Mouse (Mus musculus) frontal cortex, postnatal 10 days (tissue): Measurements from ENCODE around the gene E2f7.
"Not testable (repeated sequence)": the region's sequence is repeated elsewhere in the genome, so short reads cannot be mapped to it uniquely, and the experiment has no call there.

Source experiments
- DNase-seq, 2 experiments: peaks; one replicate each; pipeline ENCODE4 v3.0.0; 2022; ENCODE audit warnings: low spot score in 2 of 2, mixed read lengths in 1 of 2

The E2f7 gene

DNA sequence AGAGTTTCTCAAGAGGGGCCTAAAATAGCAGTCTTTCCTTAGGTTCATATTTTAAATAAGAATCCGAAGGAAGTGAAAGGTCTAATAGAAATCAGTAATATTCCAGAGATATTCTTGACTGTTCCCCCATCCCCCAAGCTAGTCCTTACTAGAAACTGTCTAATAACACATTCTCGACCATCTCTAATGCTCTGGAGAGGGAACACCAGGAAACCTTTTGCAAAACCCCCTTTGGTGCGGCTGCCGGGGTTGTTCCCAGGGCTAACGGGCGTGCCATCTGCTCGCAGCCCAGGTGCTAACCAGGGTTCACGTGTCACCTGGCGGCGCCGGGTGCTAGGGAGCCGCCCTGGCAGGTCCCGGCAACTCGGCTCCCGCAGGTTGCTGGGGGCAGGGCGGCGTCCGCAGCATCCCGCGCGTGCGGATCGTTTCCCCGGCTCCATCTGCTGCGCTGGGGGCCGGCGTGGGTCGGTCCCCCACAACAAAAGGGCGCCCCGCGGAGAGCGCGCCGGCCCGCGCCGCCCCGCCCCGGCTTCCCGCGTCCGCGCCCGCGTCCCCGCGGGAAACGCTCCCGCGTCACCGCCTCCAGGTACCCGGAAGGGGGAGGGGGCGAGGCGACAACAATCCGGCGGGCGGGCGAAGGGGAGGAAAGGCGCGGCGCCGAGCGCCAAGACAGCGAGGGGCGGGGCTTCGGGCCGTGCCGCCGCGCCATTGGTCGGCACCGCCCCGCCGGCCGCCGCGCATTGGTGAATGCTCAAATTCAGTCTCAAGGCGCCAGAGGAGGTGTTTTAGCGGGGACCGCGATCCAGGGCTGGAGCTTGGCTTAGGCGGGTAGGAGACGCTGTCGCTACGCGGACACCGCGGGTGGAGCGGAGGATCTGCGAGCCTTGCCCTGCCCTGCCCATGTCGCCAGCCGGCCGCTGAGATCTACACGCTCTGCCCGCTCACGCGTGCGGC, at the start of gene E2f7:
Gene E2f7 (plus strand): TSS at position 754 of the 954 bp plus-strand sequence.
- DNase-seq, result peak; percentile 82 to 91

GRCm38 (mm10) chr10:110701276-110701675, 44.0 kb upstream of the E2f7 start:
- no peak for DNase-seq

DNA sequence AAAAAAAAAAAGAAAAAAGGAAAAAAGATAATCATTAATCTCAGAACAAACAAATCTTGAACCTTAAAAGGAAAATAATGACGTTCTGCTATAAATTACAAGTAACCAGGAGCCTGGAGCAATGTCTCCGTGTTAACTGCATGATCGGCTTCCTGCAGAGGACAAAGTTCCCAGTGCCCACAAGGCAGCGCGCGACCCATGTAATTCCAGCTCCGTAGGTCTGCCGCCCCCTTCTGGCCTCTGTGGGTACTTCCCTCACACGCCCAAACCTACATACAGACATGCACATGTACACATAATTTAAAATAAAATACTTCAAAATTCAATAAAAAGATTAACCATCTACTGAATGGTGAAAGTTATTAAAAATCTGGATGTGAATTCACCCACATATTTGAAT, 39.6 kb upstream of the E2f7 start:
- no peak for DNase-seq

GRCm38 (mm10) chr10:110707390-110708113, 37.7 kb upstream of the E2f7 start:
- peak in 1 of 2 experiments; percentile 20 for DNase-seq

DNA sequence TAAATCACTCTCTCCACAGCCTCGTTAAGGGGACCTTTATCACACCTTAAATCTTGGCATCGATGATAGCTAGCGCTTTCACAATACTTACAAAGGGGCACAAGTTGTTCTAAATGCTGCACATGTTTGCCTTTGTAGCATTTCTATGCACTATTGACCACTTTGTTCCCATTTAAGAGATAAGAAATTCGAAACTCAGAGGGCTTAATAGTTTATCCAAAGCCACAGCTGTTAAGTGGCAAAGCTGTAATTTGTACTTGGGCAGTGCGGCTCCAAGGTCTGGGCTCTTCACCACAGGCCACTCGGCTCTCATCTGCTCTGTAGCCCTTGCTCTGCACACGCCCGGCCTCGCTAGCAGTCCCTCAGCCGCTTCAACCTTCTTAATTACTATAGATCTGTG, 28.4 kb upstream of the E2f7 start:
- no peak for DNase-seq

GRCm38 (mm10) chr10:110726431-110726830, 18.8 kb upstream of the E2f7 start:
- no peak for DNase-seq

GRCm38 (mm10) chr10:110727816-110728215, 17.4 kb upstream of the E2f7 start:
- no peak for DNase-seq

GRCm38 (mm10) chr10:110733343-110733742, 11.9 kb upstream of the E2f7 start:
- DNase-seq, result peak; percentile 18 to 49

DNA sequence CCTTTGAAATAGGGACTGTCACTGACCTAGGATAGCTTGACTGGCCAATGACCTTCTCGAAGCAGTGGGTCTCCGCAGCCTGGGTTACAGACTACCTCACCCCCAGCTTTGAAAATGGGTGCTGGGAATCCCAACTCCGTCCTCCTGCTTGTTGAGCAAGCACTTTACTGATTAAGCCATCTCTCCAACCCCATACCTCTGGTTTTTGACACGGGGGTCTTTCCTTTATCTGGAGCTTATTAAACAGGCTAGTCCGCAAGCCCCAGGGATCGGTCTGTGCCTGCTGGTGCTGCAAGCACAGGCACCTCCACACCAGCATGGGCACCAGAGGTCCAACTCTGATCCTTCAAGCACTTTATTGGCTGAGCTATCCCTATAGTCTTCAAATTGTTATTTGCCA, 1.5 kb upstream of the E2f7 start:
- no peak for DNase-seq

GRCm38 (mm10) chr10:110744120-110744519, 1.1 kb upstream of the E2f7 start:
- no peak for DNase-seq

DNA sequence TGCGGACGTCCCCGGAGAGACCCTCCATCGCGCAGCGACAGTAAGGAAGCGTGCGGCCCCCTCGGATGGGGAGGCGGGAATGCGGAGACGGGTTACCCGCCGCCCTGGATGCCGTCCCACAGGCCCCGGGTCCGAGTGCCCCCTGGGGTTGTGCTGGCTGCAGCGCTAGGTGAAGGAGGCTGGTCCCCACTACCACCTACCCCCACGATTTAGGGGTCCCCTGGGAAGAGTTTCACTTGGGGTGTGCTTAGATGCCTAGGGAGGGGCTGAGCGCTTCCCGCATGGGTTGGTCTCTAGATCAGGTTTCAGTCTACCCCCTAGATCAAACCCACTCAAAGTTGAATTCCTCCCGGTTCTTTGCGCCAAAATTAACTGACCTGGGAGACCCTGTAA, 397 bp downstream of the E2f7 start:
- no peak for DNase-seq

DNA sequence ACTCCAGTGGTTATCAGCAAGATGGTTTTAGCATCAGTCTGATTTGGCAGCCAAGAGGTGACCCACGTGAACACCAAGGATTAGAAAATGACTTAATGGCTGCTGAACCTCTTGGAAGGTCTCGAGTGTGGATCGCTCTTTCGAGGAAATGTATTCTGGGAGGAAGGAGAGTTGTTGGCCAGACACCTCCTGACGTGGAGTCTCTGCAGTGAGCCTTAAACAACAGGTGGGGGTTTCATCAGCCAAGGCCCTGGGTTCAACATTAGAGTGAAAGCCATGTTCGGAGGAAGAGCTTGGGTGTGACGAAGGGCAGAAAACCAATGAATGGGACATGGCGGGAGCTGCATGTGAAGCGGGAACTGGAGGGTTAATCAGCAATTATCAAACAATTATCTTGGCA, 3.8 kb downstream of the E2f7 start:
- no peak for DNase-seq

GRCm38 (mm10) chr10:110749510-110750305, 4.5 kb downstream of the E2f7 start:
- no peak for DNase-seq

DNA sequence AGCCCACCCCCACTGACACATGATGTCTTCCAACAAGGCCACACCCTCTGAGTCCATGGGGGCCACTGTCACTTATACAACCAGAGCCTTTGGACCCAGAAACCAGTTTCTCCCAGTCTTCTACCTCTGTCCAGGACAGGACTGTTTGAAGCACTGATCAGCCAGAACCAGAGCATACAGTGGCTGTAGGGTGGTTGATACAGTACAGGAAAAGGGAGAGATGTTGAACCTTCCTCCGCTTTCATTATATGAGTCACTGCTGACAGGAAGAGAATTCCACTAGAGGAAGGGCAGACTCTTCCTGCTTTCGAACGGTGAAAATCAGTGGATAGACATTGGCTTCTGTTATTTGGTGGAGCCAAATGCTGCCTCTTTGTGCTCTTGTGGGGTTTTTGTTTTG, 7.6 kb downstream of the E2f7 start:
- DNase-seq, result no peak

GRCm38 (mm10) chr10:110755556-110755955, 10.3 kb downstream of the E2f7 start:
- no peak for DNase-seq

DNA sequence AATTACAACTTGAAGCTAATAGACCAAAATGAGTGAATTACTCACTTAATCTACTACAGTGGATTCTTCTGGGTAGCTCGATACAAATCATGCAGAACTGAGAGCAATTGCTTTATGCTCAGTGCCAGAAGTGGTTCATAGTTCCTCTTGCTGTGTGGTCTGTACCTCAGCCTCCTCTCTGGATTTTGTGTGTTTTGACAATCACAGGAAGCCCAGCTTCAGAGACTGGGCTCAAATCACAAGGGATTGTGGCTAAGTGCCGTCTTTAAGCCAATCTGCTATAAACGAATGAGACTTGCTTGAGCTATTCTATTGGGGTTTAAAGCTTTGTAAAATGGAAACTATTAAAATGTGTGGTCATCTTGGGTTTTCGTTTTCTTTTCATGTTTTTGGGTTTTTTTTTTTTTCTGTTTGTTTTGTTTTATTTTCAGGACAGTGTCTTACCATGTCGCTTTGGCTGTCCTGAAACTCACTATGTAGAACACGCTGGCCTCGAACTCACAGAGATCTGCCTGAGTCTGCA, 11.1 kb downstream of the E2f7 start:
- DNase-seq, result no peak

DNA sequence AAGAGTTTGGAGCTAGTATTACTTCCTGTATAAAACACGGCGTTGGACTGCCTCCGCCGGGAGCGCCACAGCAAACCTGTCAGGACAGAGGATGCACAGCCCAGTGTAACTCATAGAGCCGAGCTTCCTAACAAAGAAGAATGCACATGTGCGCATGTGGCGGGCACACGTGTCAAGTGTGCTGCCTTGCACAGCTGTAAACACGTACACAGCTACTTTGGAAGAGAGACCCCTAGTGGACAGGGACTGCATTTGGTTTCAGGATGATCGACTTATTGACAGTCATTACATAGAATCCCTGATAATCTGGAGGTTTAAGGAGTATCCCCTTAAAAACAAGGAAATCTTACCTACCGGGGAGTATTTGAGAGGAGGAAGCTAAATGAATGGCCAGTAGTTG, 15.3 kb downstream of the E2f7 start:
- not testable (repeated sequence) for DNase-seq

DNA sequence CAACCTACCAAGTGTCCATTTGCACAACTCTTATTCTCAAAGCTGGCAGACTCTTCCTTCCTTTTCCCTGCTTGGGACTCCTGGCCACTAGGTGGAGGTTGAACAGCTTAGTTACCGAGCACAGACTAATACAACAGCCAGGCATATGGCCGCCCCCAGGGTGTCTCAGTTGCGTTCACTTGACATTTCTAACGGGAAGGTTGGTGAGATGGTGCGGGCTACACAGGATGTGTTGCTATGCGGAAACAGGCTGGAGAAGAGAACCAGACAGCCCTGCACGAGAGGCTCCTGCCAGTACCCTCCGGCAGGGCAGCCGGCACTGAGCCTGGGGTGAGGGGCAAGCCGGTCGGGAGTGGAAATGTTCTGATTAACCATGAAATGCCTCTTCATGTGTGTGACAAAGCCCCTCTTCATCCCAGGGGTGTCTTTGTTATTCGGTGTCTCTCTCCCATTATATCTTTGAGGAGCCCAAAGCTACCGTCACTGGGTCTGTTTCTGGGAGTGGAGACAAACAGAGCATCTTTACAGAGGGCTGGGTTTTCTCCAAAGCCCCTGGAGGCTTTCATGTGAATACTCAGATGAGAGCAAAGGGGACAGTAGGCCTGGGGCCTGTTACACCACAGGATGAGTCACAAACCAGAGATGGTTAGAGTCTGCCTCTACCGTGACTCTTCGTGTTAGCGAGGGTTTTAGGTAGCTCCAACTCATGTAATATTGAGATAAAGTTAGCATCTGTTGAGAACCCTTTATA, 17.1 kb downstream of the E2f7 start:
- no peak for DNase-seq

DNA sequence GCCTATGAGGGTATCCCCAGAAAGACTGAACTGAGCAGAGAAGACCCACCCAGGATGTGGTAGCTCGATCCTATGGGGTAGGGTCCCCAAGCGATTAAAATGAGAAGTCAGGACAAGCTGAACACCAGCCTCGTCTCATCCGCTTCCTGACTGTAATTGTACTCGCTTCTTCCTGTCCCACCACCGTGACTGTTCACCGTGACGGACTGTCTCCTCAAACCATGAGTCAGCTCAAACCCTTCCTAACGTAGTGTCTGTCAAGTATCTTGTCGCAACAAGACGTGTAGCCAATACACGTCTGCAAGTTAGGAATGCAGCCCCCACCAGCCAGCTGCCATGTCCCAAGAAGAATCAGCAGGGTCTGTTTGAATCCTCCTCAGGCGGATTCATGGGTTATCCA, 18.2 kb downstream of the E2f7 start:
- DNase-seq, result no peak

GRCm38 (mm10) chr10:110769538-110769937, 24.3 kb downstream of the E2f7 start:
- no peak for DNase-seq

DNA sequence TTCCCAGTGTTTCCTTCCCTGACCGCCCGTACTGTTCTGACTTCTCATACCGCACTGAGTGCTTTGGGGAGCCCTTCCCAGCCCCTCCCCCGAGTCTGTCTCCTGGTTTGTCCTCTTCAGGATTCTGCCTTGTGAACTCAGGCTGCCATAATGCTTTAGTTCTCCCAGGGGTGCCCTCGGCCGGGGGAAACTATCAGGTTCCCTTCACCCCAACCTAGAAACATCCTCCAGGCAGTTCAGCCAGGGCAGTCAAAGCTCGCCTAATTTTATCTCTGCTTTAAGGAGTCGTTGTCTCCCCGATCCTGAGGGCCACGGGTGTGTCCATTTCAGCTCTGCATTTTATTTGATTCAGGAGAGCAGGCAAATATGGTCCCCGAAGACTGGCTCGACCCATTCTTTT, 28.0 kb downstream of the E2f7 start:
- no peak for DNase-seq
